Mouse (Mus musculus): ENCODE measurements at regions not wholly inside any gene's neighbourhood (a gene's known extent, or its start where the extent isn't known, plus 50 kb on each side); places are given as distances from the start of the nearest gene placed in this dataset.

GRCm38 (mm10) chr9:13964256-13964655, 136.7 kb downstream of the Fam76b start:
- no peaks in the 10 kb centered on the region for H3K36me3 ChIP-seq (ENCODE audit: control insufficient read depth, insufficient read depth, low read length)
- no peak for ATAC-seq (replicated peaks; ENCODE audit: low FRiP score)
- H3K9ac ChIP-seq (ENCODE audit: low read length): no peak overlapping the region

GRCm38 (mm10) chr9:13966212-13966611, 138.7 kb downstream of the Fam76b start:
- Histone ChIP-seq H3K4me2 (ENCODE audit: low read depth, low read length, severe bottlenecking) (no peak overlapping the region), H3K27ac (ENCODE audit: low read depth, low read length) (no peak overlapping the region), H3K9ac (ENCODE audit: low read length) (no peak overlapping the region), H3K4me1 (replicated peaks; ENCODE audit: control insufficient read depth, insufficient read depth, low read length) (no peaks in the 10 kb centered on the region), H3K36me3 (ENCODE audit: control insufficient read depth, insufficient read depth, low read length) (no peaks in the 10 kb centered on the region), H3K9me3 (ENCODE audit: control insufficient read depth, low read length) (no peaks in the 10 kb centered on the region), H3K4me3 (ENCODE audit: low read depth, low read length) (no peak overlapping the region), H3K27me3 (ENCODE audit: control insufficient read depth, insufficient read depth, low read length) (no peaks in the 10 kb centered on the region)
- no peak for ATAC-seq (replicated peaks; ENCODE audit: low FRiP score)
- whole genome bisulfite sequencing: 88% methylated on average over 1 of the region's 1 CpGs
- DNase-seq (ENCODE audit: low spot score): no peak

More at GRCm38 (mm10) chr9:13964256-13964655, 136.7 kb downstream of the Fam76b start:
- WGBS: 66% methylated on average over 4 of the region's 4 CpGs
- no peak for DNase-seq (ENCODE audit: low spot score)
- no peak overlapping the region for H3K4me3 ChIP-seq (ENCODE audit: low read depth, low read length)
- H3K4me2 ChIP-seq (ENCODE audit: low read depth, low read length, severe bottlenecking): no peak overlapping the region
- no peaks in the 10 kb centered on the region for H3K9me3 ChIP-seq (ENCODE audit: control insufficient read depth, low read length)
- H3K27me3 ChIP-seq (ENCODE audit: control insufficient read depth, insufficient read depth, low read length): no peaks in the 10 kb centered on the region
- no peak overlapping the region for H3K27ac ChIP-seq (ENCODE audit: low read depth, low read length)
- no peaks in the 10 kb centered on the region for H3K4me1 ChIP-seq (replicated peaks; ENCODE audit: control insufficient read depth, insufficient read depth, low read length)

- no peak overlapping the region for H3K4me2 ChIP-seq (ENCODE audit: low read depth, low read length, severe bottlenecking)
- DNase-seq (ENCODE audit: low spot score) (no peak), ATAC-seq (replicated peaks; ENCODE audit: low FRiP score) (no peak)
- no peak overlapping the region for H3K9ac ChIP-seq (ENCODE audit: low read length)
- no peaks in the 10 kb centered on the region for H3K27me3 ChIP-seq (ENCODE audit: control insufficient read depth, insufficient read depth, low read length)
- no peaks in the 10 kb centered on the region for H3K36me3 ChIP-seq (ENCODE audit: control insufficient read depth, insufficient read depth, low read length)
- 80% methylated on average over 1 of the region's 1 CpGs for WGBS
- no peak overlapping the region for H3K27ac ChIP-seq (ENCODE audit: low read depth, low read length)
- H3K9me3 ChIP-seq (ENCODE audit: control insufficient read depth, low read length): no peaks in the 10 kb centered on the region
- H3K4me3 ChIP-seq (ENCODE audit: low read depth, low read length): no peak overlapping the region
- H3K4me1 ChIP-seq (replicated peaks; ENCODE audit: control insufficient read depth, insufficient read depth, low read length): no peaks in the 10 kb centered on the region
Observed at GRCm38 (mm10) chr9:13969262-13969661, 141.7 kb downstream of the Fam76b start.

- Histone ChIP-seq H3K9me3 (ENCODE audit: control insufficient read depth, low read length) (no peaks in the 10 kb centered on the region), H3K9ac (ENCODE audit: low read length) (no peak overlapping the region), H3K27me3 (ENCODE audit: control insufficient read depth, insufficient read depth, low read length) (no peaks in the 10 kb centered on the region), H3K27ac (ENCODE audit: low read depth, low read length) (no peak overlapping the region), H3K4me2 (ENCODE audit: low read depth, low read length, severe bottlenecking) (no peak overlapping the region), H3K4me3 (ENCODE audit: low read depth, low read length) (no peak overlapping the region), H3K4me1 (replicated peaks; ENCODE audit: control insufficient read depth, insufficient read depth, low read length) (no peaks in the 10 kb centered on the region), H3K36me3 (ENCODE audit: control insufficient read depth, insufficient read depth, low read length) (no peaks in the 10 kb centered on the region)
- ATAC-seq (replicated peaks; ENCODE audit: low FRiP score): no peak
- no peak for DNase-seq (ENCODE audit: low spot score)
- WGBS: 86% methylated on average over 4 of the region's 4 CpGs
Observed at GRCm38 (mm10) chr9:13973600-13973999, 146.1 kb downstream of the Fam76b start.

- no peak for DNase-seq (ENCODE audit: low spot score)
- H3K36me3 ChIP-seq (ENCODE audit: control insufficient read depth, insufficient read depth, low read length): no peaks in the 10 kb centered on the region
- no peaks in the 10 kb centered on the region for H3K9me3 ChIP-seq (ENCODE audit: control insufficient read depth, low read length)
- H3K27me3 ChIP-seq (ENCODE audit: control insufficient read depth, insufficient read depth, low read length): no peaks in the 10 kb centered on the region
- no peak overlapping the region for H3K4me3 ChIP-seq (ENCODE audit: low read depth, low read length)
- no peak overlapping the region for H3K9ac ChIP-seq (ENCODE audit: low read length)
- no peak overlapping the region for H3K27ac ChIP-seq (ENCODE audit: low read depth, low read length)
- no peaks in the 10 kb centered on the region for H3K4me1 ChIP-seq (replicated peaks; ENCODE audit: control insufficient read depth, insufficient read depth, low read length)
- 83% methylated on average over 1 of the region's 1 CpGs for WGBS
- no peak for ATAC-seq (replicated peaks; ENCODE audit: low FRiP score)
- no peak overlapping the region for H3K4me2 ChIP-seq (ENCODE audit: low read depth, low read length, severe bottlenecking)
Observed at GRCm38 (mm10) chr9:13974870-13975269, 147.4 kb downstream of the Fam76b start.

- Histone ChIP-seq H3K4me2 (ENCODE audit: low read depth, low read length, severe bottlenecking) (no peak overlapping the region), H3K36me3 (ENCODE audit: control insufficient read depth, insufficient read depth, low read length) (no peaks in the 10 kb centered on the region), H3K27ac (ENCODE audit: low read depth, low read length) (no peak overlapping the region), H3K9ac (ENCODE audit: low read length) (no peak overlapping the region), H3K9me3 (ENCODE audit: control insufficient read depth, low read length) (no peaks in the 10 kb centered on the region), H3K4me1 (replicated peaks; ENCODE audit: control insufficient read depth, insufficient read depth, low read length) (no peaks in the 10 kb centered on the region), H3K4me3 (ENCODE audit: low read depth, low read length) (no peak overlapping the region), H3K27me3 (ENCODE audit: control insufficient read depth, insufficient read depth, low read length) (no peaks in the 10 kb centered on the region)
- no peak for DNase-seq (ENCODE audit: low spot score)
- 67% methylated on average over 6 of the region's 6 CpGs for WGBS
- no peak for ATAC-seq (replicated peaks; ENCODE audit: low FRiP score)
Observed at GRCm38 (mm10) chr9:13978842-13979241, 151.3 kb downstream of the Fam76b start.

- no peak for DNase-seq (ENCODE audit: low spot score)
- Histone ChIP-seq H3K36me3 (ENCODE audit: control insufficient read depth, insufficient read depth, low read length) (no peaks in the 10 kb centered on the region), H3K27ac (ENCODE audit: low read depth, low read length) (no peak overlapping the region), H3K9me3 (ENCODE audit: control insufficient read depth, low read length) (no peaks in the 10 kb centered on the region), H3K27me3 (ENCODE audit: control insufficient read depth, insufficient read depth, low read length) (no peaks in the 10 kb centered on the region), H3K4me2 (ENCODE audit: low read depth, low read length, severe bottlenecking) (no peak overlapping the region), H3K9ac (ENCODE audit: low read length) (no peak overlapping the region), H3K4me1 (replicated peaks; ENCODE audit: control insufficient read depth, insufficient read depth, low read length) (no peaks in the 10 kb centered on the region), H3K4me3 (ENCODE audit: low read depth, low read length) (no peak overlapping the region)
- WGBS: 89% methylated on average over 8 of the region's 8 CpGs
- no peak for ATAC-seq (replicated peaks; ENCODE audit: low FRiP score)
Observed at GRCm38 (mm10) chr9:13987486-13987885, 160.0 kb downstream of the Fam76b start.

- Histone ChIP-seq H3K4me2 (ENCODE audit: low read depth, low read length, severe bottlenecking) (no peak overlapping the region), H3K27ac (ENCODE audit: low read depth, low read length) (no peak overlapping the region), H3K9me3 (ENCODE audit: control insufficient read depth, low read length) (no peaks in the 10 kb centered on the region), H3K27me3 (ENCODE audit: control insufficient read depth, insufficient read depth, low read length) (no peaks in the 10 kb centered on the region), H3K36me3 (ENCODE audit: control insufficient read depth, insufficient read depth, low read length) (no peaks in the 10 kb centered on the region), H3K4me1 (replicated peaks; ENCODE audit: control insufficient read depth, insufficient read depth, low read length) (no peaks in the 10 kb centered on the region), H3K9ac (ENCODE audit: low read length) (no peak overlapping the region), H3K4me3 (ENCODE audit: low read depth, low read length) (no peak overlapping the region)
- ATAC-seq (replicated peaks; ENCODE audit: low FRiP score) (no peak), DNase-seq (ENCODE audit: low spot score) (no peak)
- 89% methylated on average over 4 of the region's 4 CpGs for WGBS
Observed at GRCm38 (mm10) chr9:13988901-13989300, 161.4 kb downstream of the Fam76b start.

- Histone ChIP-seq H3K27ac (ENCODE audit: low read depth, low read length) (no peak overlapping the region), H3K4me2 (ENCODE audit: low read depth, low read length, severe bottlenecking) (no peak overlapping the region), H3K36me3 (ENCODE audit: control insufficient read depth, insufficient read depth, low read length) (no peaks in the 10 kb centered on the region), H3K27me3 (ENCODE audit: control insufficient read depth, insufficient read depth, low read length) (no peaks in the 10 kb centered on the region), H3K4me3 (ENCODE audit: low read depth, low read length) (no peak overlapping the region), H3K9me3 (ENCODE audit: control insufficient read depth, low read length) (no peaks in the 10 kb centered on the region), H3K4me1 (replicated peaks; ENCODE audit: control insufficient read depth, insufficient read depth, low read length) (no peaks in the 10 kb centered on the region), H3K9ac (ENCODE audit: low read length) (no peak overlapping the region)
- no peak for ATAC-seq (replicated peaks; ENCODE audit: low FRiP score)
- 77% methylated on average over 7 of the region's 7 CpGs for WGBS
- DNase-seq (ENCODE audit: low spot score): no peak
Observed at GRCm38 (mm10) chr9:13990960-13991359, 163.4 kb downstream of the Fam76b start.

All from forebrain, embryonic 11.5 days (tissue).